Mouse (Mus musculus): ENCODE measurements around the gene Ropn1. TPM values are rescaled to one million over a fixed set of nuclear protein-coding genes. Genes with fewer than 3 reads are reported as not detected.

The Ropn1 gene
- polyA plus RNA-seq (2015; fragmentation: Nextera tagmentation; extraction: Ambion mirVana): not detected in 2 replicates

- Histone ChIP-seq H3K27ac (ENCODE audit: low read length) (no peak within 1 kb of the TSS), H3K4me1 (ENCODE audit: control insufficient read depth, insufficient read depth, low read length) (no peaks in the 10 kb centered on the region), H3K27me3 (replicated peaks; ENCODE audit: control insufficient read depth, insufficient read depth, low read length) (no peaks in the 10 kb centered on the region), H3K9ac (ENCODE audit: low read depth, low read length) (no peak within 1 kb of the TSS), H3K4me3 (ENCODE audit: low read length) (no peak within 1 kb of the TSS), H3K4me2 (ENCODE audit: low read depth, low read length) (no peak within 1 kb of the TSS), H3K36me3 (ENCODE audit: control insufficient read depth, insufficient read depth, low read length) (no peaks in the 10 kb centered on the region), H3K9me3 (ENCODE audit: control insufficient read depth, low read length) (no peaks in the 10 kb centered on the region)
- ATAC-seq: no peak
- WGBS: 57% methylated on average over 7 of the region's 7 CpGs
These were observed at the start of gene Ropn1 for GRCm38 (mm10) chr16:34649621-34650020. TSS of gene Ropn1 (plus strand) at chr16:34649921.

- no peak overlapping the region for H3K9ac ChIP-seq (ENCODE audit: low read depth, low read length)
- H3K4me3 ChIP-seq (ENCODE audit: low read length): no peak overlapping the region
- ATAC-seq: no peak
- no peak overlapping the region for H3K4me2 ChIP-seq (ENCODE audit: low read depth, low read length)
- H3K27ac ChIP-seq (ENCODE audit: low read length): no peak overlapping the region
- WGBS: 76% methylated on average over 4 of the region's 4 CpGs
- no peaks in the 10 kb centered on the region for H3K9me3 ChIP-seq (ENCODE audit: control insufficient read depth, low read length)
- H3K36me3 ChIP-seq (ENCODE audit: control insufficient read depth, insufficient read depth, low read length): no peaks in the 10 kb centered on the region
- H3K27me3 ChIP-seq (replicated peaks; ENCODE audit: control insufficient read depth, insufficient read depth, low read length): no peaks in the 10 kb centered on the region
- no peaks in the 10 kb centered on the region for H3K4me1 ChIP-seq (ENCODE audit: control insufficient read depth, insufficient read depth, low read length)
These were observed 47.8 kb upstream of the Ropn1 start for GRCm38 (mm10) chr16:34601954-34602353.

DNA sequence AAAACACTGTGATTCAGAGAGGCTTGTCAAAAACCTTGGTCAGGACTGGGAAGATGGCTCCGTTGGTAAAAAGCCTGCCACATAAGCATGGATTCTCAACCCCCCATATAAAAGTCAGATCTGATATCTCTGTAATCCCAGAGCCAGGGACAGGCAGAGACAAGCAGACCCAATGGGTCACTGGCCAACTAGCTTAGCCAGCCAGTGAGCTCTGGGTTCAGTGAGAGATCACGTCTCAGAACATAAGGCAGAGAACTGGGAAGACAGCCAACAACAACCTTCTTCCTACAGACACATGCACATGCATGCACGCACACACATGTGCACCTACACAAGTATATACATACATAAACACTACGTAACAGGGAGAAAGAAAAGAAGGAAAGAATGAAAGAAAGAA lies 46.6 kb upstream of the Ropn1 start:
- 74% methylated on average over 4 of the region's 4 CpGs for WGBS

DNA sequence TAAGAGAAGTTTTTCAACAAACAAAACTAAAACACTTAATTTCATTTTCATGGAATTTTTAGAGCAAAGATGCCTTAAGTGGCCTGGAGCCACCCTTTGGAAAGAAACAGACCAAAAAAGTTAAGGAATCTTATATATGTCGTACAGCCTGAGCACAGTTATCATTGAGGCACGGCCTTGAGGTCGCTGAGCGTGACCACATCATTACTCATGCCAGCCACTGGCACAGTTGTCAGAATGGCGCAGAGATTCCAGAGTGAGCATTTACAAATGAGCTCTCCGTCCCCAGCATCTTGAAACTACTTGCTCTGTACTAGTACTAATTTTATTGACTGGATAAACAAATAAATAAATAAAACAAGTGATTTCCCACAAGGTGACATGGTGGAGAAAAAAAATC lies 45.9 kb upstream of the Ropn1 start:
- Histone ChIP-seq H3K9me3 (ENCODE audit: control insufficient read depth, low read length) (no peaks in the 10 kb centered on the region), H3K9ac (ENCODE audit: low read depth, low read length) (no peak overlapping the region), H3K27me3 (replicated peaks; ENCODE audit: control insufficient read depth, insufficient read depth, low read length) (no peaks in the 10 kb centered on the region), H3K4me2 (ENCODE audit: low read depth, low read length) (no peak overlapping the region), H3K4me3 (ENCODE audit: low read length) (no peak overlapping the region), H3K36me3 (ENCODE audit: control insufficient read depth, insufficient read depth, low read length) (no peaks in the 10 kb centered on the region), H3K27ac (ENCODE audit: low read length) (no peak overlapping the region), H3K4me1 (ENCODE audit: control insufficient read depth, insufficient read depth, low read length) (no peaks in the 10 kb centered on the region)
- 65% methylated on average over 6 of the region's 6 CpGs for WGBS
- ATAC-seq: no peak

More for the DNA sequence above, 46.6 kb upstream of the Ropn1 start:
- no peaks in the 10 kb centered on the region for H3K4me1 ChIP-seq (ENCODE audit: control insufficient read depth, insufficient read depth, low read length)
- no peak overlapping the region for H3K4me2 ChIP-seq (ENCODE audit: low read depth, low read length)
- no peak overlapping the region for H3K27ac ChIP-seq (ENCODE audit: low read length)
- H3K27me3 ChIP-seq (replicated peaks; ENCODE audit: control insufficient read depth, insufficient read depth, low read length): no peaks in the 10 kb centered on the region
- no peak overlapping the region for H3K9ac ChIP-seq (ENCODE audit: low read depth, low read length)
- no peak overlapping the region for H3K4me3 ChIP-seq (ENCODE audit: low read length)
- H3K36me3 ChIP-seq (ENCODE audit: control insufficient read depth, insufficient read depth, low read length): no peaks in the 10 kb centered on the region
- no peak for ATAC-seq
- H3K9me3 ChIP-seq (ENCODE audit: control insufficient read depth, low read length): no peaks in the 10 kb centered on the region

GRCm38 (mm10) chr16:34605679-34606078 lies 44.0 kb upstream of the Ropn1 start:
- Histone ChIP-seq H3K27ac (ENCODE audit: low read length) (no peak overlapping the region), H3K27me3 (replicated peaks; ENCODE audit: control insufficient read depth, insufficient read depth, low read length) (no peaks in the 10 kb centered on the region), H3K36me3 (ENCODE audit: control insufficient read depth, insufficient read depth, low read length) (no peaks in the 10 kb centered on the region), H3K9me3 (ENCODE audit: control insufficient read depth, low read length) (no peaks in the 10 kb centered on the region), H3K4me3 (ENCODE audit: low read length) (no peak overlapping the region), H3K4me2 (ENCODE audit: low read depth, low read length) (no peak overlapping the region), H3K9ac (ENCODE audit: low read depth, low read length) (no peak overlapping the region), H3K4me1 (ENCODE audit: control insufficient read depth, insufficient read depth, low read length) (no peaks in the 10 kb centered on the region)
- ATAC-seq: no peak
- WGBS: 23% methylated on average over 3 of the region's 3 CpGs

GRCm38 (mm10) chr16:34610137-34610536 lies 39.6 kb upstream of the Ropn1 start:
- no peak overlapping the region for H3K4me2 ChIP-seq (ENCODE audit: low read depth, low read length)
- WGBS: 75% methylated on average over 1 of the region's 1 CpGs
- no peak overlapping the region for H3K4me3 ChIP-seq (ENCODE audit: low read length)
- no peak for ATAC-seq
- H3K9me3 ChIP-seq (ENCODE audit: control insufficient read depth, low read length): no peaks in the 10 kb centered on the region
- H3K36me3 ChIP-seq (ENCODE audit: control insufficient read depth, insufficient read depth, low read length): no peaks in the 10 kb centered on the region
- H3K27ac ChIP-seq (ENCODE audit: low read length): no peak overlapping the region
- no peaks in the 10 kb centered on the region for H3K27me3 ChIP-seq (replicated peaks; ENCODE audit: control insufficient read depth, insufficient read depth, low read length)
- H3K9ac ChIP-seq (ENCODE audit: low read depth, low read length): no peak overlapping the region
- no peaks in the 10 kb centered on the region for H3K4me1 ChIP-seq (ENCODE audit: control insufficient read depth, insufficient read depth, low read length)

DNA sequence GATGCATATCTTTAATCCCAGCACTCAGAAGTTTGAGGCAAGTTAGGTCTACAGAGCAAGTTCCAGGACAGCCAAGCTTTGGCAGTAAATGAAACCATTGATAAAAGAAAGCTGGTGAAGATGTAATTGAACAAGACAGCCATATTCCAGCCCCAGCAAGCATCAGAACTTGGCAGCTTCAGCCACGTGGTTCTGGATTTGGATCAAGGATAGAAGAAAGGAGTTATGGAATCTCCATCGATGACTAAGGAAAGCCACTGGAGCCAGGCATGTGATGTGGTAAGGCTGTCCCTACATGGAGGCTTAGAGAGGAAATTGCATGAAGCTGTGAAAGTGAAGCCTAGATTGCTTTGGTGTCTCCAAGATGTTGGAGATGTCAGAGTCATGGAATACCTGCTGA lies 35.7 kb upstream of the Ropn1 start:
- WGBS: 79% methylated on average over 2 of the region's 2 CpGs
- ATAC-seq: no peak

GRCm38 (mm10) chr16:34627591-34627990 lies 22.1 kb upstream of the Ropn1 start:
- no peaks in the 10 kb centered on the region for H3K4me1 ChIP-seq (ENCODE audit: control insufficient read depth, insufficient read depth, low read length)
- no peak overlapping the region for H3K9ac ChIP-seq (ENCODE audit: low read depth, low read length)
- ATAC-seq: no peak
- H3K9me3 ChIP-seq (ENCODE audit: control insufficient read depth, low read length): no peaks in the 10 kb centered on the region
- no peaks in the 10 kb centered on the region for H3K36me3 ChIP-seq (ENCODE audit: control insufficient read depth, insufficient read depth, low read length)
- H3K27ac ChIP-seq (ENCODE audit: low read length): no peak overlapping the region
- no peak overlapping the region for H3K4me3 ChIP-seq (ENCODE audit: low read length)
- 80% methylated on average over 2 of the region's 2 CpGs for WGBS
- H3K4me2 ChIP-seq (ENCODE audit: low read depth, low read length): no peak overlapping the region
- no peaks in the 10 kb centered on the region for H3K27me3 ChIP-seq (replicated peaks; ENCODE audit: control insufficient read depth, insufficient read depth, low read length)

More for the DNA sequence above, 35.7 kb upstream of the Ropn1 start:
- no peaks in the 10 kb centered on the region for H3K36me3 ChIP-seq (ENCODE audit: control insufficient read depth, insufficient read depth, low read length)
- H3K4me3 ChIP-seq (ENCODE audit: low read length): no peak overlapping the region
- no peak overlapping the region for H3K9ac ChIP-seq (ENCODE audit: low read depth, low read length)
- H3K27ac ChIP-seq (ENCODE audit: low read length): no peak overlapping the region
- no peak overlapping the region for H3K4me2 ChIP-seq (ENCODE audit: low read depth, low read length)
- no peaks in the 10 kb centered on the region for H3K9me3 ChIP-seq (ENCODE audit: control insufficient read depth, low read length)
- no peaks in the 10 kb centered on the region for H3K4me1 ChIP-seq (ENCODE audit: control insufficient read depth, insufficient read depth, low read length)
- H3K27me3 ChIP-seq (replicated peaks; ENCODE audit: control insufficient read depth, insufficient read depth, low read length): no peaks in the 10 kb centered on the region

GRCm38 (mm10) chr16:34628397-34628796 lies 21.3 kb upstream of the Ropn1 start:
- Histone ChIP-seq H3K27ac (ENCODE audit: low read length) (no peak overlapping the region), H3K36me3 (ENCODE audit: control insufficient read depth, insufficient read depth, low read length) (no peaks in the 10 kb centered on the region), H3K27me3 (replicated peaks; ENCODE audit: control insufficient read depth, insufficient read depth, low read length) (no peaks in the 10 kb centered on the region), H3K9me3 (ENCODE audit: control insufficient read depth, low read length) (no peaks in the 10 kb centered on the region), H3K9ac (ENCODE audit: low read depth, low read length) (no peak overlapping the region), H3K4me1 (ENCODE audit: control insufficient read depth, insufficient read depth, low read length) (no peaks in the 10 kb centered on the region), H3K4me2 (ENCODE audit: low read depth, low read length) (no peak overlapping the region), H3K4me3 (ENCODE audit: low read length) (no peak overlapping the region)
- 72% methylated on average over 4 of the region's 4 CpGs for WGBS
- ATAC-seq: no peak

DNA sequence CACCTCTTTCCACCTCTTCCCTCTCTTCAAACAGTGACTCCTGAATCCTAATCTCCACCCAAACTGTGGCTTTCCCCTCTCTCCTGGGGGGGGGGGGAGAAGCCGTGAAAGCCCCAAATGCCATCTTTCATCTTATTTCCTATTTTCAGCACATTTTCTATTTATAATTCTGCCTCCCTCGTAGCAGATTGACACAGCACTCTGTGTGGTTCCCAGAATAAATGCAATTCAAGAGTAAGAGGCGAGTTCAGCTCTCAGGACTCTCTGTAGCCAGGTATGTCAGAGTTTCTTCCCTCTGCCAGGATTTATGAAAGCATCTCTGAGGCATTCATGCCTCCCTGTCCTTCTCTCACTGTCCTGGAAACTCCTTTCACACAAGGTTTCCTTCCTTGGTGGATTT lies 14.2 kb upstream of the Ropn1 start:
- Histone ChIP-seq H3K36me3 (ENCODE audit: control insufficient read depth, insufficient read depth, low read length) (no peaks in the 10 kb centered on the region), H3K27ac (ENCODE audit: low read length) (no peak overlapping the region), H3K4me1 (ENCODE audit: control insufficient read depth, insufficient read depth, low read length) (no peaks in the 10 kb centered on the region), H3K9ac (ENCODE audit: low read depth, low read length) (no peak overlapping the region), H3K4me2 (ENCODE audit: low read depth, low read length) (no peak overlapping the region), H3K27me3 (replicated peaks; ENCODE audit: control insufficient read depth, insufficient read depth, low read length) (no peaks in the 10 kb centered on the region), H3K9me3 (ENCODE audit: control insufficient read depth, low read length) (no peaks in the 10 kb centered on the region), H3K4me3 (ENCODE audit: low read length) (no peak overlapping the region)
- WGBS: 61% methylated on average over 3 of the region's 3 CpGs
- no peak for ATAC-seq
